Mouse (Mus musculus): ENCODE results near the gene Akr7a5. TPM values are rescaled to one million over a fixed set of nuclear protein-coding genes. Genes with fewer than 3 reads are reported as not detected.

The Akr7a5 gene
- polyA plus RNA-seq, 1 experiment from 2014 or later: 66.6 TPM

DNA sequence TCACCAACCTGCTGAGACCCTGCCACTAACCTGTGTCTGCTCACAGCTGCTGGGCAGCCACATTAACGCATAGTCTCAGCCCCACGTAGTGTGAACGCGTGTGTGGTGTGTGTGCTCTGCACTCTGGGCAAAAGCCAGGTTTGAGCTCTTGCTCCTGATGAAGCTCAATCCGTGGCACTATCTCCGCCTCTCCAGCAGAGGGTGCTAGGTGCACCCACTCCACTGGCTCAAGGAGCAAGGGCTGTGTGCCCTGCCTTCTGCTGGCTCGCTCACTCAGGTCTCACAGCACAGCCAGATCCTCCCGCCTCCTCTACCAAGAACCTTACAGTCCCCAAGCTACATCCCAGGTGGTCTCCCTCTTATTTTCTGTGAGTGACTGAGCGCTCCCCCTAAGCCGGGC, 21.5 kb upstream of the Akr7a5 start:
- Histone ChIP-seq H3K4me2 (ENCODE audit: low read length) (no peak overlapping the region), H3K27me3 (ENCODE audit: control insufficient read depth, insufficient read depth, low read depth, low read length) (no peaks in the 10 kb centered on the region), H3K9ac (ENCODE audit: low read depth, low read length) (no peak overlapping the region), H3K9me3 (replicated peaks; ENCODE audit: control insufficient read depth, low read length, poor library complexity, severe bottlenecking) (no peaks in the 10 kb centered on the region), H3K4me1 (ENCODE audit: control insufficient read depth, insufficient read depth, low read length) (no peaks in the 10 kb centered on the region), H3K4me3 (ENCODE audit: low read depth, low read length) (no peak overlapping the region), H3K36me3 (ENCODE audit: control insufficient read depth, insufficient read depth, low read length) (peaks cover 8% of the 10 kb centered on the region; the same call in 1 of the 2 replicates), H3K27ac (ENCODE audit: low read length) (no peak overlapping the region)
- WGBS: 69% methylated on average over 10 of the region's 10 CpGs
- ATAC-seq: no peak

DNA sequence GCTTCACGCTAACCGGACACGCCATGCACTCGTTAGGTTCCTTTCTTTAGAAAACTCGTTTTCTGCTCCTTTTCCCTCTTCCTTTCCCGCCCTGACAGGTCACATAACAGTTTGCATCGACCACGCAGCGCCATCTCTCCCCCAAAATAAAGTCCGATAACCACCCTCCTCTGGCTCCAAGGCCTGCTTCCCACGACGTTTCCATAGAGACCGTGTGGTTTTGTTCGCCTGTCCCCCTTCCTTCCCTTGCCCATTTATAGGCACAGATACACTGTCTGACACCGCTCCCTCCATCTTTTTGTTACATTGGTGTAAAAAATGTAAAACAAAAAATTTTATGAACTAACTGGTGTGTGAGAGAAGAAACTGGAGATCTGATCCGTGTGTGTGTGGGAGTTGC, 19.4 kb upstream of the Akr7a5 start:
- Histone ChIP-seq H3K4me1 (ENCODE audit: control insufficient read depth, insufficient read depth, low read length) (no peaks in the 10 kb centered on the region), H3K27ac (ENCODE audit: low read length) (no peak overlapping the region), H3K4me3 (ENCODE audit: low read depth, low read length) (no peak overlapping the region), H3K36me3 (ENCODE audit: control insufficient read depth, insufficient read depth, low read length) (peaks cover 6% of the 10 kb centered on the region; the same call in 1 of the 2 replicates), H3K9ac (ENCODE audit: low read depth, low read length) (no peak overlapping the region), H3K9me3 (replicated peaks; ENCODE audit: control insufficient read depth, low read length, poor library complexity, severe bottlenecking) (no peaks in the 10 kb centered on the region), H3K4me2 (ENCODE audit: low read length) (no peak overlapping the region), H3K27me3 (ENCODE audit: control insufficient read depth, insufficient read depth, low read depth, low read length) (no peaks in the 10 kb centered on the region)
- ATAC-seq: no peak
- WGBS: 89% methylated on average over 16 of the region's 16 CpGs

DNA sequence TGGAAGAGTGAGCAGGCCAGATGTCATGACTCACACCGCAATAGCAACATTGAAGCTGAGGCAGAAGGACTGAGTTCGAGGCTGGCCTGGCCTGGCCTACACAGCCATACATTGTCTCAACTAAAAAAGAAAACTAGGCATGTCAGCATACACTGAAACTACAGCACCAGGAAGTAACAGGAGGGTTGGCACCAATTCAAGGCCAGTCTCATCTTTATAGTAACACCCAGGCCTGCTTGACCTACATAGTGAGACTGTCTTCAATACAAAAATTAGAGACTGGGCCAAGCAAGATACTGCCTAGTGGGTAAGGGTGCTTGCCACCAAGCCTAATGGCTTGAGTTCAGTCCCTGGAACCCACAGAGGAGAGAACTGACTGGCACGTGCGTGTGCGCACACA, 18.5 kb upstream of the Akr7a5 start:
- Histone ChIP-seq H3K27me3 (ENCODE audit: control insufficient read depth, insufficient read depth, low read depth, low read length) (no peaks in the 10 kb centered on the region), H3K27ac (ENCODE audit: low read length) (no peak overlapping the region), H3K9me3 (replicated peaks; ENCODE audit: control insufficient read depth, low read length, poor library complexity, severe bottlenecking) (no peaks in the 10 kb centered on the region), H3K4me1 (ENCODE audit: control insufficient read depth, insufficient read depth, low read length) (no peaks in the 10 kb centered on the region), H3K9ac (ENCODE audit: low read depth, low read length) (no peak overlapping the region), H3K4me2 (ENCODE audit: low read length) (no peak overlapping the region), H3K36me3 (ENCODE audit: control insufficient read depth, insufficient read depth, low read length) (peaks cover 6% of the 10 kb centered on the region; the same call in 1 of the 2 replicates), H3K4me3 (ENCODE audit: low read depth, low read length) (no peak overlapping the region)
- 96% methylated on average over 5 of the region's 5 CpGs for WGBS
- ATAC-seq: no peak

DNA sequence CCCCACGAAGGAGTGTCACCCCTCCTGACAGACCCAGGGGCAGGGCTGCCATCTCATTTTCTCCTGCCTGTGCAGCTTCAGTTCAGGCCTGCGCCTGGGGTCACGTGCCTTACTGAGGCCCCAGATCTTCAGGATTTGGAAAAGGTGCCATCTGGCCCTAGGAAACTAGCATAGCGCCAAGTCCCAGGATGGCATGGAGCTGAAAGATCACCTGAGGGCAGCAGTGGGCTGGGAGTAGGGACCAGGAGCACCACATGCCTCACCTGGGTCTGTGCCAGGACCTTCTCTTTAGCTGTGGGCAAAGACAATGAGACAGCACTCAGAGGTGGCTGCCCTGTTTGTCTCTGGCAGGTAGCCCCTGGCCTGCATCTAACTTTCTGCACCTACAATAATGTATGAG, 13.0 kb upstream of the Akr7a5 start:
- Histone ChIP-seq H3K9me3 (replicated peaks; ENCODE audit: control insufficient read depth, low read length, poor library complexity, severe bottlenecking) (no peaks in the 10 kb centered on the region), H3K27ac (ENCODE audit: low read length) (no peak overlapping the region), H3K9ac (ENCODE audit: low read depth, low read length) (no peak overlapping the region), H3K36me3 (ENCODE audit: control insufficient read depth, insufficient read depth, low read length) (peaks cover 15% of the 10 kb centered on the region; the same call in 1 of the 2 replicates), H3K4me1 (ENCODE audit: control insufficient read depth, insufficient read depth, low read length) (no peaks in the 10 kb centered on the region), H3K27me3 (ENCODE audit: control insufficient read depth, insufficient read depth, low read depth, low read length) (no peaks in the 10 kb centered on the region), H3K4me3 (ENCODE audit: low read depth, low read length) (no peak overlapping the region), H3K4me2 (ENCODE audit: low read length) (no peak overlapping the region)
- WGBS: 91% methylated on average over 4 of the region's 4 CpGs
- ATAC-seq: no peak

DNA sequence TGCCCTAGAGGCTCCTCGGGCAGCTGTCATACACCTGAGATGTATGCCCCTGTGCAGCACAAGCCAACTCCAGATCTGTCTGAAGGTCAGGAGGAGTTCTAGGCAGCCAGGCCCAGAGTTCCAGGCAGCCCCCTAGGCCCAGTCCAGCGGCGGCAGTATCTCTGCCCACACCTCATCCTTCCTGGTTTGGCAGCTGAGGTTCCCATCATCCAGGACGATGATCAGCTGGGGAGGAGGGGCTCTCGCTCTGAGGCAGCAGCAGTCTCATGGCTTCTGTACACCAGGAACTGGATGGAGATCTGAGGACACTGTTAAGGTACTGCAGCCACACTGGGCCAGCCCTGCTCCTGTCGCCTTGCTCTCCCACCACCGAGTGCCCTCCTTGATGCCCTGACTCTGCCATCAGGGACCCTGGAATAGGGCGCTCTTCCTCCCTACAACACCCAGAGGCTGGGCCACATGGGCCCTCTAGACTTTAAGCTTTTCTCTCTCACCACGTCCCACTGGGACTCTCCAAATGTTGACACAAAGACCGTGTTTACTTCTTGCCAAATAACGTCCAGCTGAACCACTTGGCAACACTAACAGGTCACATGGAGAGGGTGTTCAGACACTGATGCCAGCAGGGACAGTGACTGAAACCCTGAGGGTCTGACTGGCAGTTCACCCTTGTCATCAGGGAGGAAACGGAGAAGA, 11.7 kb upstream of the Akr7a5 start:
- H3K36me3 ChIP-seq (ENCODE audit: control insufficient read depth, insufficient read depth, low read length): peaks cover 15% of the 10 kb centered on the region; the same call in 1 of the 2 replicates
- H3K4me1 ChIP-seq (ENCODE audit: control insufficient read depth, insufficient read depth, low read length): no peaks in the 10 kb centered on the region
- H3K27ac ChIP-seq (ENCODE audit: low read length): no peak overlapping the region
- H3K9ac ChIP-seq (ENCODE audit: low read depth, low read length): no peak overlapping the region
- 86% methylated on average over 12 of the region's 12 CpGs for WGBS
- ATAC-seq: no peak
- H3K4me3 ChIP-seq (ENCODE audit: low read depth, low read length): no peak overlapping the region
- H3K4me2 ChIP-seq (ENCODE audit: low read length): no peak overlapping the region
- no peaks in the 10 kb centered on the region for H3K9me3 ChIP-seq (replicated peaks; ENCODE audit: control insufficient read depth, low read length, poor library complexity, severe bottlenecking)
- H3K27me3 ChIP-seq (ENCODE audit: control insufficient read depth, insufficient read depth, low read depth, low read length): no peaks in the 10 kb centered on the region

DNA sequence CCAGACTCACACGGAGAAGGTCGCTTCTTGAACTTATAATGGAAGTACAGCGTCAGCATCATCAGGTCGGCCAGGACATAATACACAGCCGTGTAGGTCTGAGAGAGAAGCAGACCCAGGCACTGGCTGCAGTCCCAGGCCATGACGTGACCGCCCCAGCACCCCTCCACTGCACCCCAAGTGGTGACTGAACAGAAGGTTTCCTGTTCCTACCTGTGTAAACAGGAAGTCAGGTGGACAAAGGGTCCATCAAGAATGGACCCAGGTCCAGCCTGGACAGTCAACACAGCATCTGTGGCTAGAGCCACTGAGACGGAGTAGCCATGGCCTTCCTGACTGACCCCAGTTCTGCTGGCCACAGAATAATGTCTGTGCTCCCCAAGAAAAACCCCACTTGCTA, 8.8 kb upstream of the Akr7a5 start:
- peaks cover 20% of the 10 kb centered on the region for H3K36me3 ChIP-seq (ENCODE audit: control insufficient read depth, insufficient read depth, low read length)
- H3K27me3 ChIP-seq (ENCODE audit: control insufficient read depth, insufficient read depth, low read depth, low read length): no peaks in the 10 kb centered on the region
- H3K9me3 ChIP-seq (replicated peaks; ENCODE audit: control insufficient read depth, low read length, poor library complexity, severe bottlenecking): no peaks in the 10 kb centered on the region
- H3K4me3 ChIP-seq (ENCODE audit: low read depth, low read length): no peak overlapping the region
- H3K4me1 ChIP-seq (ENCODE audit: control insufficient read depth, insufficient read depth, low read length): no peaks in the 10 kb centered on the region
- no peak for ATAC-seq
- H3K9ac ChIP-seq (ENCODE audit: low read depth, low read length): no peak overlapping the region
- no peak overlapping the region for H3K27ac ChIP-seq (ENCODE audit: low read length)
- no peak overlapping the region for H3K4me2 ChIP-seq (ENCODE audit: low read length)
- 94% methylated on average over 8 of the region's 8 CpGs for WGBS

DNA sequence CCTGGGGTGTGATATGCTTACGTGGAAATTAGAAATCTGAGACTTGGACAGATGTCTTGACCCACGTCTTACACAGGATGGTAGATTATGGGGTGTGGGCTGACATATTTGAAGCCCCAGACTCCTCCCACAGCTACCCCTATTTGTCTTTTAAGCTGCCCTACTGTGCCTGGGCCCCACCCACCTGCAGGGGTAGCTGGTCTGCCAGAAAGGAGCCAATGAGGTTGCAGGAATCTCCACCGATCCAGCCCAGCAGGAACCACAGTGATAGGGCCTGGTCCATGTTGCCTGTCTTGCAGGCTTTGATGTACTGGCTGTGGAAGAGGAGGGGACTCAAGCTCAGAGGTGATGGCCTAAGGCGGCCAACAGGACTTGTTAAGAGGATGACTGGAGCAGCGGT, 8.3 kb upstream of the Akr7a5 start:
- Histone ChIP-seq H3K4me2 (ENCODE audit: low read length) (no peak overlapping the region), H3K9ac (ENCODE audit: low read depth, low read length) (no peak overlapping the region), H3K4me1 (ENCODE audit: control insufficient read depth, insufficient read depth, low read length) (no peaks in the 10 kb centered on the region), H3K4me3 (ENCODE audit: low read depth, low read length) (no peak overlapping the region), H3K9me3 (replicated peaks; ENCODE audit: control insufficient read depth, low read length, poor library complexity, severe bottlenecking) (no peaks in the 10 kb centered on the region), H3K27ac (ENCODE audit: low read length) (no peak overlapping the region), H3K27me3 (ENCODE audit: control insufficient read depth, insufficient read depth, low read depth, low read length) (no peaks in the 10 kb centered on the region), H3K36me3 (ENCODE audit: control insufficient read depth, insufficient read depth, low read length) (peaks cover 20% of the 10 kb centered on the region)
- ATAC-seq: no peak
- 66% methylated on average over 5 of the region's 5 CpGs for WGBS

DNA sequence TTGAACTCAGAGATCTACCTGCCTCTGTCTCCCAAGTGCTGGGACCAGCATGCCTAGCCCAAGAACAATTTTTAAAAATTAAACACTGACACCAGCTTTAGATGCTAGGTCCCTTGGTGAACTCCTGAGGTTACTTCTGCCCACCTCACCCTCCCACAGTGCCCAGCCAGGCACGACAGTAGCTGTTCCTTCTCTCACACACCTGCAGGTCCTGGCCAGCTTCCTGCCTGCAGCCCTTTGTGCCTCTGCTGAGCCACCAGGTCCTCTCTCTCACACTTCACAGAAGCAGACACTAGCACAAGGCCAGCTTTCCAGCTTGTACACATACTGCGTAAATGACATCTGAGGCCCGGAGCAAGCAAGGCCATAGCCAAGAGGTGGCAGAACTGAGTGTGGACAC, 5.0 kb upstream of the Akr7a5 start:
- Histone ChIP-seq H3K27me3 (ENCODE audit: control insufficient read depth, insufficient read depth, low read depth, low read length) (no peaks in the 10 kb centered on the region), H3K4me2 (ENCODE audit: low read length) (no peak overlapping the region), H3K9ac (ENCODE audit: low read depth, low read length) (no peak overlapping the region), H3K4me3 (ENCODE audit: low read depth, low read length) (no peak overlapping the region), H3K27ac (ENCODE audit: low read length) (no peak overlapping the region), H3K9me3 (replicated peaks; ENCODE audit: control insufficient read depth, low read length, poor library complexity, severe bottlenecking) (no peaks in the 10 kb centered on the region), H3K4me1 (ENCODE audit: control insufficient read depth, insufficient read depth, low read length) (peaks cover 9% of the 10 kb centered on the region), H3K36me3 (ENCODE audit: control insufficient read depth, insufficient read depth, low read length) (peaks cover 18% of the 10 kb centered on the region)
- WGBS: 93% methylated on average over 3 of the region's 3 CpGs
- ATAC-seq: no peak

DNA sequence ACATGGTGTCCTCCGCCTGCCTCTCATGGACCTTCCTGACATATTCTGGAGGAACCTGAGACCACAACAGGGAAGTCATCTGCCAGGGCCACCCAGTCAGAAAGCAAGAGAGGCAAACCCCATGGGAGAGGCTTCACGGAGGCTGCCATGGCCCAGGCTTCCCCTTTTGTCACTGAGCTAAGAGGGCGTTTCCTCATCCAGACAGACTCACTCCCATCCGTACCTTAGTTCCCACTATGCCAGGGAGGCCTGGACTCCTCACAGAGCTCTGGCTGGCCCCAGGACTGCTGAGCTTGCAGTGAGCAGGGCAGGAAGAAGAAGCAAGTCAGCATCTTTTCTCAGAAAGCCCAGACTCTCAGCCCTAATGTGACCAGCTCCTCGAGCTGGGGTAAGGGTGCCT, 2.6 kb upstream of the Akr7a5 start:
- peaks cover 5% of the 10 kb centered on the region for H3K36me3 ChIP-seq (ENCODE audit: control insufficient read depth, insufficient read depth, low read length)
- no peak overlapping the region for H3K27ac ChIP-seq (ENCODE audit: low read length)
- H3K4me2 ChIP-seq (ENCODE audit: low read length): no peak overlapping the region
- ATAC-seq: no peak
- peaks cover 18% of the 10 kb centered on the region for H3K4me1 ChIP-seq (ENCODE audit: control insufficient read depth, insufficient read depth, low read length)
- H3K9me3 ChIP-seq (replicated peaks; ENCODE audit: control insufficient read depth, low read length, poor library complexity, severe bottlenecking): no peaks in the 10 kb centered on the region
- no peak overlapping the region for H3K9ac ChIP-seq (ENCODE audit: low read depth, low read length)
- WGBS: 80% methylated on average over 5 of the region's 5 CpGs
- H3K4me3 ChIP-seq (ENCODE audit: low read depth, low read length): no peak overlapping the region
- no peaks in the 10 kb centered on the region for H3K27me3 ChIP-seq (ENCODE audit: control insufficient read depth, insufficient read depth, low read depth, low read length)

Data from midbrain, embryonic 16.5 days (tissue).